Mouse (Mus musculus) spleen, adult 10 weeks (tissue): ENCODE measurements around the gene Arhgap18. TPM values are rescaled to one million over a fixed set of nuclear protein-coding genes. Genes with fewer than 3 reads are reported as not detected.

Experiments
- polyA plus RNA-seq: library from polyadenylated mRNA; stranded (reverse); fragments of 350-450 nt; fragmentation: Illumina TruSeq; extraction: RNeasy Lipid Tissue Mini Kit (QIAGEN cat#74804); gene quantifications from one replicate; pipeline ENCODE4 v1.2.3, GENCODE M21; 2015; ENCODE audit warnings: low replicate concordance; ENCODE audit not compliant: insufficient read depth

Gene Arhgap18
- 31.6 TPM for polyA plus RNA-seq

DNA sequence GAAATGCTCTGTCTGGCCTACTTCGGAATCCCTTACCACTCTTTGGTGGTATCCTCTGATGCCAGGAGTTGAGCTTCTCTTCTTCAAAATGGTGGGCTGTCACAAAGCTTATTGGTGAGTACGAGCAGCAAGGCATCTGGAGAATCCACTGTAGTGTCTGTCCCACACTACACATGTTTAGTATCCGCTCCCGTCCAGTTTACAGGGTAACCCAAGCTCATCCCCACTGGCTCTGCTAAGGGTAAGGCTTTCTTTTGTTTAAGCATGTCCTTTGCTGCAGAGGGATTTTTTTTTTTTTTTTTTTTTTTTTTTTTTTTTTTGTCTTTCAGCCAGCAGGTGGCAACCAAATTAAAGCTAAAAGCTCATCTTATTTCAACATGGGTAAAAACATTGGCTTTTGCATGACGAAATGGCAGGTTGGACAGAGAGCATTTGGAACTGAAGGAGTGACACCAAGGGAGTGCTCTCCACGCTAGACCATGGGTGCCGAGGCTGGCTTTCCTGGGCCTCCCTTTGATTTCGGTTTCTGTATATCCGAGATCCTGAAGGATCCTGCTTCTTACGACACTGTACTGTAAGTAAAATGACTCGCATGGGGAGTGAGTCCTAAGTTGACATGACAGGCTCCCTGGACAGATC is at the start of gene Arhgap18:
Gene Arhgap18 (plus strand): TSS at position 493 of the 639 bp plus-strand sequence.

